Mouse (Mus musculus) limb, embryonic 11.5 days (tissue): ENCODE data around the gene Zfp507. TPM values are rescaled to one million over a fixed set of nuclear protein-coding genes. Genes with fewer than 3 reads are reported as not detected.

Experiments used
- polyA plus RNA-seq: library from polyadenylated mRNA; unstranded; fragments of >200 nt; fragmentation: Nextera tagmentation; extraction: Ambion mirVana; gene quantifications from 2 replicates; pipeline ENCODE4 v1.2.1, GENCODE M21; 2014

Zfp507 gene
- polyA plus RNA-seq, 1 experiment from 2014 or later, result 20.8 TPM

Other genes with a start within 250 kb of the Zfp507 start
- gene Nudt19, start 246.7 kb downstream of the Zfp507 start, polyA plus RNA-seq, result 35.2 and 35.8 TPM in 2 replicates
- 0.20 and 0.40 TPM in 2 replicates for gene Rgs9bp, start 217.4 kb downstream of the Zfp507 start, polyA plus RNA-seq
- gene Ankrd27, start 216.8 kb downstream of the Zfp507 start, polyA plus RNA-seq, result 35.6 and 35.9 TPM in 2 replicates
- gene Pdcd5, start 155.5 kb downstream of the Zfp507 start, polyA plus RNA-seq, result 306 and 319 TPM in 2 replicates
- gene Dpy19l3, start 48.5 kb downstream of the Zfp507 start, polyA plus RNA-seq, result 34.3 and 43.7 TPM in 2 replicates